Mouse (Mus musculus) C3H10T1/2 (cell line): Measurements from ENCODE around the gene Ice2. TPM values are rescaled to one million over a fixed set of nuclear protein-coding genes. Genes with fewer than 3 reads are reported as not detected.

Experiments
- polyA plus RNA-seq, 2 experiments: library from polyadenylated mRNA; unstranded; fragments of >200 nt; fragmentation: generic; extraction: Trizol; gene quantifications; one replicate each; pipeline ENCODE4 v1.2.1; 2012; ENCODE audit warnings: missing spikeins in 2 of 2

Ice2 gene
- polyA plus RNA-seq, result 1 to 10 TPM in 1 of 2 experiments, under 1 TPM in 1; 0.26 to 1.8 TPM

GRCm38 (mm10) chr9:69397760-69398452 is at the start of gene Ice2:
Gene Ice2 (plus strand): TSS chr9:69397906.

GRCm38 (mm10) chr9:69453066-69453900 is 55.6 kb downstream of the Ice2 start, which contains the start of gene Anxa2:
Gene Anxa2 (plus strand): TSS chr9:69453620.

Other genes with a start within 250 kb of the Ice2 start
- gene Anxa2, start 55.7 kb downstream of the Ice2 start, polyA plus RNA-seq, result 1,000 to 10,000 TPM; 1,995 to 2,738 TPM